Mouse (Mus musculus): ENCODE measurements around the gene Etv1. TPM values are rescaled to one million over a fixed set of nuclear protein-coding genes. Genes with fewer than 3 reads are reported as not detected.

Etv1 gene
- 0.95 TPM for total RNA-seq (2023)

DNA sequence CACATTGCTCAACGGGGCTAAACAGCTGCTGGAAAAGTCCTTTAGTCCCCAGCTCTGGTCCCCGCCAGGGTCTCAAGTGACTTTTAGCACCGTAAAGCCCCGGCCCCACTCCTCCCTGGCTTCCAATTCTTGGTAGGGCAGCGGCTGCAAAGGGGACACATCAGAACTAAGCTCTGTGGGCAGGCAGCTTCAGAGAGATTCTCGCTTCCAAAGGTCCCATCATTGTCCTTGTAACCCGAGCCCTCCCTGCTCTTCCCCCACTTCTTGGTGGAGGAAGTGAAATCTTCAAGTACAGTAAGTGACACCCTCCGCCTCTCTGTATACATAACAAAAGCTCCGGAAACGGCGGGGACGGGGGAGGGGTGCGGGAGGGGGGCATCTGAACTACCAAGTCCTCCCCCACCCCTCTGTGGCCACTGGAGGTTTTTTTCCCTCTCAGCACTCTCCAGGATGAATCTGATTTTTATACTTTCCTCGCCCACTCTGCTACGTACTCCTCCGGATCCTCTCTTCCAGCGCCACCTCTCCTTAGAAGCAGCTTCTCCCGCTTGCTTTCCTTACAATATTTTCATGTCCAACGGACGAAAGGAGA lies at the start of gene Etv1:
Gene Etv1, plus strand, starts transcription at position 195 of the 592 bp plus-strand sequence.

